Mouse (Mus musculus) heart, embryonic 13.5 days (tissue): ENCODE measurements at regions not wholly inside any gene's neighbourhood (a gene's known extent, or its start where the extent isn't known, plus 50 kb on each side); places are given as distances from the start of the nearest gene placed in this dataset.

ENCODE experiments used
- ATAC-seq: fragments of 200-750 bp; cut with Nextera tagmentation; 2 replicates; pipeline ENCODE4 v1.8.0; 2017; ENCODE audit warnings: moderate TSS enrichment; ENCODE audit not compliant: insufficient number of reproducible peaks, low FRiP score, low TSS enrichment; ENCODE audit errors: extremely low read depth
- H3K27ac ChIP-seq: fragments of 300-500 bp; sonication (generic); replicated peaks from 2 replicates; pipeline ENCODE4 v1.5.1; 2015; ENCODE audit warnings: moderate library complexity, mild to moderate bottlenecking, inconsistent platforms
- H3K27me3 ChIP-seq: fragments of 300-500 bp; sonication (generic); replicated peaks from 2 replicates; pipeline ENCODE4 v1.6.1; 2015; ENCODE audit warnings: mild to moderate bottlenecking, inconsistent platforms
- H3K36me3 ChIP-seq: fragments of 300-500 bp; sonication (generic); 2 replicates; pipeline ENCODE4 v1.6.1; 2015; ENCODE audit warnings: mild to moderate bottlenecking, inconsistent platforms
- H3K4me1 ChIP-seq: fragments of 300-500 bp; sonication (generic); 2 replicates; pipeline ENCODE4 v1.6.1; 2015; ENCODE audit warnings: inconsistent platforms
- H3K4me2 ChIP-seq: fragments of 300-500 bp; sonication (generic); 2 replicates; pipeline ENCODE4 v1.6.1; 2015; ENCODE audit warnings: inconsistent platforms, mild to moderate bottlenecking, moderate library complexity
- H3K4me3 ChIP-seq: fragments of 300-500 bp; sonication (generic); 2 replicates; pipeline ENCODE4 v1.5.1; 2015; ENCODE audit warnings: moderate library complexity, mild to moderate bottlenecking, inconsistent platforms
- H3K9ac ChIP-seq: fragments of 300-500 bp; sonication (generic); 2 replicates; pipeline ENCODE4 v1.6.1; 2015; ENCODE audit warnings: inconsistent platforms, mild to moderate bottlenecking, moderate library complexity
- H3K9me3 ChIP-seq: fragments of 300-500 bp; sonication (generic); 2 replicates; pipeline ENCODE4 v1.6.1; 2016; ENCODE audit warnings: inconsistent platforms
- WGBS: fragments of 180-500 bp; shearing (Covaris S2); methylation state at CpG from one replicate; pipeline ENCODE4 v1.1.7; 2015; ENCODE audit warnings: mixed read lengths; 5-methylcytosine and 5-hydroxymethylcytosine counted together

DNA sequence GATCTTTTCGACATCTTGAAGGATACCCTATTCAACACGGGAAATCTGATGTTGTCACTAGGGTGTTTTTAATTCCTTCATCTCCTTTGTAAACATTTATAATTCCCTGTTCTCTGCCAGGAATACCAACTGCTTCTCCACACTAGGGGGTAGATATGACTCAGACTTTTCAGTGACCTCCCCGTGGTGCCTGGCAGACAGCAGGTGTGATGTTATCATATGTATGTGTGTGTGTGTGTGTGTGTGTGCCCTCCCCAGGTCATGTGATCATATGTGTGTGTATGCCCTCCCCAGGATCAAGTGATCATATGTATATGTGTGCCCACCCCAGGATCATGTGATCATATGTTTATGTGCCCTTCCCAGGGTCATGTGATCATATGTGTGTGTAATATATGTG is 220.9 kb downstream of the Setd4 start:
- H3K27me3 ChIP-seq, result peaks cover 6% of the 10 kb centered on the region
- no peak overlapping the region for H3K4me3 ChIP-seq
- 79% methylated on average over 3 of the region's 3 CpGs for WGBS
- ATAC-seq, result no peak
- H3K4me2 ChIP-seq, result no peak overlapping the region
- no peaks in the 10 kb centered on the region for H3K9me3 ChIP-seq
- H3K27ac ChIP-seq, result no peak overlapping the region
- H3K36me3 ChIP-seq, result no peaks in the 10 kb centered on the region
- H3K4me1 ChIP-seq, result peaks cover 39% of the 10 kb centered on the region
- no peak overlapping the region for H3K9ac ChIP-seq

DNA sequence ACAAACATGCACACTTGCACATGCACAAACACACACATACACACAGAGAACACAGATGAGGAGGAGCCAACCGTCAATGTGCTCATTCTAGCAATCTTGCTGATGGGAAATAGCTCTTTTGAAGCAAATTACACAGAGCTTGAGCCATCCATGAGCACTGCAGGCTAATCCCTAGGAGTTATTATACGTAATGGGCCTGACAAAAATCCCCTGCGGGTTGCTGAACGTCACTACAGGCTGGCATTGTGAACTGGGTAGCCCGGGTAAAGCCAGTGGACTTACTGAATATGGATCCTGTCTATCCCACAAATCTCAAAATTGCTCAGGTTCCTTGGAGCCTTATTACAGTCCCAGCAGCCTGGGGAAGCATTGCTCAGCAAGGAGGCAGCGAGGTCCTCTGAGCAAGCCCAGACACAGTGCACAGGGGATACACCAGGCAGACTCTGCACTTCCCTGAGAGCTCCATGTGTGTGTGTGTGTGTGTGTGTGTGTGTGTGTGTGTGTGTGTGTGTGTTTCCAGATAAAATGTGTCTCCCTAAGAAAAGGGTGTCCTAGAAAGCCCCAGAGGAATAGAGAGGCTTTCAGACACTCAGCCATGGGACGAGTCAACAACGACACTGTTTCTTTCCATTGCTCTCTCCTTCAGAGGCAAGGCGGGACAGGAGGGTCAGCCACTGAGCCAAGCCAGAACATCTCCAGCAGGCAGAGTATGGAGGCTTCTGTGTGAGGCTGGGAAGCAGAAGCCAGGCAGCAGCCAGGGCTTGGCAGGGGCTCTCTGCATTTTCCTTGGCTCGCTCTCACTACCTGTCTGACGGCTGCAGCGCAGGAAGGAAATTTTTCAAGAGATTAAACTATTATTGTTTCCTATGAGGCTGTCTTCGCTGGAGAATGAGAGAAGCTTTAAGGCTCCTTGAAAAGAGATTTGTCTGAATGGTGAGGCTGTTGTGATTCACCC is 222.9 kb downstream of the Setd4 start:
- Histone ChIP-seq H3K36me3 (no peaks in the 10 kb centered on the region), H3K4me3 (no peak overlapping the region), H3K4me1 (peaks cover 39% of the 10 kb centered on the region), H3K27ac (peak overlapping the region; percentile 28), H3K9me3 (no peaks in the 10 kb centered on the region), H3K27me3 (peaks cover 10% of the 10 kb centered on the region), H3K4me2 (no peak overlapping the region), H3K9ac (no peak overlapping the region)
- no peak for ATAC-seq
- WGBS, result 57% methylated on average over 13 of the region's 13 CpGs

- H3K9me3 ChIP-seq, result no peaks in the 10 kb centered on the region
- no peak overlapping the region for H3K9ac ChIP-seq
- peaks cover 6% of the 10 kb centered on the region for H3K27me3 ChIP-seq
- ATAC-seq, result no peak
- peaks cover 43% of the 10 kb centered on the region for H3K4me1 ChIP-seq
- no peaks in the 10 kb centered on the region for H3K36me3 ChIP-seq
- H3K4me2 ChIP-seq, result no peak overlapping the region
- 43% methylated on average over 4 of the region's 4 CpGs for WGBS
- no peak overlapping the region for H3K27ac ChIP-seq
- no peak overlapping the region for H3K4me3 ChIP-seq
These were observed 223.7 kb downstream of the Setd4 start for GRCm38 (mm10) chr16:93380117-93380516.

DNA sequence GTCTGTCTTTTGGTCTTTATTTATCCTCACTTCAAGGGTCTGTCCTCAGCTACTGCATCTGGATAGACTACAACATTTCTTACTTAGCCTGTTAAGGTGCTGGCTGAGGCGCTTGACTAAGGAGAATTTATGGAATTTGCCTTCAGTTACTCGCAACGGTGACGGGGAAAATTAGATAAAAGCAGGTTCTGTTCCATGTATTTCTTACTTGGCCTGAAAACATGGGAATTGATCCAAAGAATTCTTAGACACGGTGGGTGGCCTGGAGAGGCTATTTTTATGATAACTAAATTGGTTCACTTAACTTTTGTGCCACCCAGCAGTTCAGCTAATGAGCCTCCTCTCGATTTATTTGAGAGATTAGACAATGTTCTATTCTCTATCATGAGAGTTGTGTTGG is 224.3 kb downstream of the Setd4 start:
- H3K27me3 ChIP-seq, result peaks cover 3% of the 10 kb centered on the region
- H3K4me1 ChIP-seq, result peaks cover 48% of the 10 kb centered on the region
- no peaks in the 10 kb centered on the region for H3K9me3 ChIP-seq
- 26% methylated on average over 6 of the region's 6 CpGs for WGBS
- H3K27ac ChIP-seq, result no peak overlapping the region
- no peak for ATAC-seq
- no peak overlapping the region for H3K4me3 ChIP-seq
- no peaks in the 10 kb centered on the region for H3K36me3 ChIP-seq
- no peak overlapping the region for H3K4me2 ChIP-seq
- H3K9ac ChIP-seq, result no peak overlapping the region

GRCm38 (mm10) chr16:93374669-93375068 is 229.2 kb downstream of the Setd4 start:
- Histone ChIP-seq H3K9ac (no peak overlapping the region), H3K36me3 (no peaks in the 10 kb centered on the region)
- no peak for ATAC-seq

DNA sequence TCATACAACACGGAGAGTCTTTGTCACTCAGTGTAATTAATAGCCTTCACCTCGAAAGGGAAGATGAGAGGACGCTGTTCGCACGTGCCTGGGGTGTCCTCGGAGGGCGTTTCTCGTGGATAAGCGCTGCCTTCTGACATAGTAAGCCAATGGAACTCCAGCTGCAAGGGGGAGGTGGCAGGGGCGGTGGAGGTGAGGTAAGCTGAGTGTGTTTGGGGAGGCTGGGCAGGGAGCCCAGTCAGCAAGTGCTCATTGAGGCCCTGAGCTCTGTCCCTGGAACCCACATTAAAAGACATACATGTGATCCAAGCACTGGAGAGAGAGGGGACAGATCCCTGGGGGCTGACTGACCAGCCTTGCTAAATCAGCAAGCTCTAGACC is 234.1 kb downstream of the Setd4 start:
- no peak overlapping the region for H3K9ac ChIP-seq
- peak overlapping the region; percentile 49 for H3K4me2 ChIP-seq
- no peaks in the 10 kb centered on the region for H3K9me3 ChIP-seq
- H3K36me3 ChIP-seq, result no peaks in the 10 kb centered on the region
- peaks cover 41% of the 10 kb centered on the region for H3K4me1 ChIP-seq
- no peak for ATAC-seq
- H3K27ac ChIP-seq, result peak overlapping the region; percentile 30
- peaks cover 13% of the 10 kb centered on the region; the same call in 1 of the 2 replicates for H3K27me3 ChIP-seq
- no peak overlapping the region for H3K4me3 ChIP-seq
- WGBS, result 36% methylated on average over 10 of the region's 10 CpGs

More at GRCm38 (mm10) chr16:93374669-93375068, 229.2 kb downstream of the Setd4 start:
- H3K4me3 ChIP-seq, result no peak overlapping the region
- peaks cover 16% of the 10 kb centered on the region for H3K27me3 ChIP-seq
- 54% methylated on average over 6 of the region's 6 CpGs for WGBS
- no peak overlapping the region; the same call in 1 of the 2 replicates for H3K27ac ChIP-seq
- H3K4me2 ChIP-seq, result no peak overlapping the region
- no peaks in the 10 kb centered on the region for H3K9me3 ChIP-seq
- H3K4me1 ChIP-seq, result peaks cover 22% of the 10 kb centered on the region

DNA sequence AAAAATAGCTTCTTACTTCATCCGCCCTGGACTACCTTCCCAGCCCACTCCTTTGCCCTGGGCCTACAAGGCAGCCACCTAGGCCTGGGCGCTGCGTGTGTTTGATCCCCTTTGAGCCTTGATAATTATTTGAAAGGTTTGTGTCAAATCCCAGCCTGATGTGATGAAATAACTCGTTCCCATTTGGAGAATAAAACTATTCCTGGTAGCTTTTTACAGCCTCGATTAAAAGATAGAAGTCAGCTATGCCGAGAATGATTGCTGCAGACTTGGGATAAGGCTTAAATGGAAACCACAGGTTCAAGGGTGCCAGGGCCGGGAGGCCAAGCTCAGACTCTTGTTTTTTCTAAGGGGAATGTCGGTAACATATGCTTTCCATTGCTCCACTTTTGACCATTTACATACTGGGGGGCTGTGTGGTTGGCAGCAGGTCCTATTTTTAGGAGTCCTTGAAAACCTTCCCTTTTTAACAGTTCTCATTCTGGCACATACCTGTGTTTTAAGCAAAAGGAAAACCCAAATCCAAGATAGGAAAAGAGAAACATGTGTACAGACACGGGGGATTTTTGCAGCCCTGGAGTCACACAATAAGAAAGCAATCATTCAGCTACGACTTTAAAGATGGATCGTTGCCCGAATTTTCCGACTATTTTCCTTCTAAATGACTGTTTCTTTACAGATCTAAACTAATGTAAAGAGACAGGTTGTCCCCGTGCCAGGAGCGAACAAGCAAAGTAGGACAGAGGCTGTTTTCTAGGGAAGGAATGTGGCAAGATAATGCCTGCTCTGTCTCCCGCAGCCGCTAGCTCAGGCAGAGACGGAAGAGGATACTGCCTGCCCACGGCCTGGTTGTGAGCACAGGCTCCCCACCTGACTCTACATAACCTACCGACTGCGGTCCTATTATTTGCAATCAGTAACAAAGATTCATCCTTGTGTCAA is 234.8 kb downstream of the Setd4 start:
- no peak for ATAC-seq
- no peaks in the 10 kb centered on the region for H3K36me3 ChIP-seq
- no peak overlapping the region for H3K9ac ChIP-seq
- peaks cover 36% of the 10 kb centered on the region for H3K4me1 ChIP-seq
- WGBS, result 34% methylated on average over 21 of the region's 21 CpGs
- H3K9me3 ChIP-seq, result no peaks in the 10 kb centered on the region
- H3K4me2 ChIP-seq, result peak overlapping the region; percentile 49
- H3K27me3 ChIP-seq, result peaks cover 13% of the 10 kb centered on the region; the same call in 1 of the 2 replicates
- H3K27ac ChIP-seq, result peak overlapping the region; percentile 30
- no peak overlapping the region for H3K4me3 ChIP-seq

GRCm38 (mm10) chr16:93367995-93368394 is 235.9 kb downstream of the Setd4 start:
- ATAC-seq, result no peak
- no peak overlapping the region for H3K4me2 ChIP-seq
- 80% methylated on average over 6 of the region's 6 CpGs for WGBS
- H3K9ac ChIP-seq, result no peak overlapping the region
- H3K27me3 ChIP-seq, result peaks cover 6% of the 10 kb centered on the region; the same call in 1 of the 2 replicates
- H3K4me3 ChIP-seq, result no peak overlapping the region
- H3K9me3 ChIP-seq, result no peaks in the 10 kb centered on the region
- H3K27ac ChIP-seq, result no peak overlapping the region
- H3K4me1 ChIP-seq, result peaks cover 36% of the 10 kb centered on the region
- H3K36me3 ChIP-seq, result no peaks in the 10 kb centered on the region

GRCm38 (mm10) chr16:93367246-93367805 is 236.5 kb downstream of the Setd4 start:
- H3K9me3 ChIP-seq, result no peaks in the 10 kb centered on the region
- H3K9ac ChIP-seq, result no peak overlapping the region
- H3K4me2 ChIP-seq, result no peak overlapping the region
- H3K4me3 ChIP-seq, result no peak overlapping the region
- peaks cover 4% of the 10 kb centered on the region; the same call in 1 of the 2 replicates for H3K27me3 ChIP-seq
- H3K36me3 ChIP-seq, result no peaks in the 10 kb centered on the region
- ATAC-seq, result no peak
- H3K4me1 ChIP-seq, result peaks cover 36% of the 10 kb centered on the region
- H3K27ac ChIP-seq, result no peak overlapping the region
- 82% methylated on average over 8 of the region's 8 CpGs for WGBS

DNA sequence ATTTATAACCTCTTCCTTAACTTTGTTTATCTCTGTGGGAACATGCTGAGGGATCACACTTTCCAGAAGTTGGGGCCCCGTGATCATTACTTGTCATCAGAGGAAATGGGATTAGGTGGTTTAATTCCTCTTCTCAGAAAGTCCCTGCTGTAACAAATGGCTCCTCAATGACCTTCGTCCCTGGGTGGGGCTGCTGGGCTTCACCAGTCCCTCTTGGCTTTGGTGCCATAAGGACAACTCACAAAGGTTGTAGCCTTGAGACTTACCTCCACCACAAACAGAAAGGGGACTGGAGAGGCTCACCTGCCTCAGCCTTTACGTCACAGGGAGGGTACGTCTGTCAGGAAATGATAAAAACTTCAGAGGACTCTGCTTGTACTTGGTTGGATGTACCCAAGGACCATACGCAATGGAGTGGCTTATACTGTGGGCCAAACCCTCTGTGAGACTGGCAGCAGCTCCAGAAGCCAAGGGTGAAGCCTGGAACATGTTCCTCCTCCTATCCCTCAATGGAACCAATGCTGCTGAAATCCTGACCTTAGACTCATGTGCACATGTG is 237.4 kb downstream of the Setd4 start:
- Histone ChIP-seq H3K27me3 (peaks cover 5% of the 10 kb centered on the region; the same call in 1 of the 2 replicates), H3K4me2 (no peak overlapping the region), H3K4me3 (no peak overlapping the region), H3K9ac (no peak overlapping the region), H3K27ac (no peak overlapping the region), H3K36me3 (no peaks in the 10 kb centered on the region), H3K9me3 (no peaks in the 10 kb centered on the region), H3K4me1 (peaks cover 36% of the 10 kb centered on the region)
- WGBS, result 64% methylated on average over 5 of the region's 5 CpGs
- ATAC-seq, result no peak
